Mouse (Mus musculus): ENCODE measurements at regions not wholly inside any gene's neighbourhood (a gene's known extent, or its start where the extent isn't known, plus 50 kb on each side); places are given as distances from the start of the nearest gene placed in this dataset.

DNA sequence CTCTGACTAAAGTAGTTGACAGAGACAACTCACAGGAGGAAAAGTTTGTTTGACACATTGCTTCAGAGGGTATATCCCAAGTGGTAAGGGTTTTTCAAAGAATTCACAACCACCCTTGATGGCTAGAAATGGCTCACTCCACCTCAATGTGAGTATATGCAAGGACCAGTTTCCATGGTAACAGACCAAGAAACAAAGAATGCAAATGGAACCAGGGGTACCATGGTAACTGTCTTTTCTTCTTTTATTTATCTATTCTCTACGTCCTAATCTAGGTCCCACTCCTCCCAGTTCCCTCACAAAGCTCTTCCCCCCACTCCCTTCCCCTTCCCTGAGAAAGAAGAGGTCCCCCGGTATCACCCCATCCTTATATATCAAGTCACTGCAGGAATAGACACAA is 57.5 kb downstream of the Ins1 start:
- in situ Hi-C loops (cut with MboI, MseI) = no loop called here

DNA sequence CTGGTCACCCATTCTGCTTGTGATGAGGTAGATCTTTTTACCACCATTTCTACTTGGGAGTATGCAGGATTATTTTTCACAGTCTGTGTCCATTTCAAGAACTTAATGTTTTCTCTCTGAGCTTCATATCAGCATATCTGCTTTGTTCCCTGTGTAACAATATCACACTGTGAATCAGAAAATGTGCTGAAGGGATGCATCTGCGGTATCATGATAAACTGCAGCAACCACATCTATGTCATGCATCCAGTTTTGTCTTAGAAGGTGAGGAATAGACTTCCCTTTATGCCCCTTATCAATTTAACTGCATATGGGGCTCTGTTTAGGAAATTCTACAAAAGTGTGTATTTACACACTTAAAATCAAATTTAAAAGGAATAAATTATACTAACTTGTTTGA is 67.3 kb downstream of the Ins1 start:
- in situ Hi-C loops (cut with MboI, MseI) = no loop called here

DNA sequence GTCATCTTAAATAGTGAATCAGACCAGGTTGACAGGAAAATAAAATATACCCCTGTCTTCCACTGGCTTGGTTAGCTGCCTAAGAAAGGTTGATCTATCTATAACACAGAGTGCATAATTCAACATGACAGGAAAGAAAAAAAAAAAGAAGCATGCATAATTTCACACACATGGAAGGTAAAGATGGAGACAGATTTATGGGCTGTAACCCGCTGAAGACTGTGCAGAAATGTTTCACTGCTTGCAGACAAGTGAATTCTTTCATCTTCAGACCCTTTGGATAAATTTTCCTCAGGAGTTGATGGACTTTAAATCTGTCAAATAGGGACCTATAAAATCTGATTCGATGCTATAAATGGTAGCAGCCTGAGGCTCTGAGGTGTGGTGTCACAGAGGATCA is 91.1 kb downstream of the Ins1 start:
- in situ Hi-C loops (cut with MboI, MseI) = loop anchor here in 1 of 2 experiments (10.0 kb wide), 1 partner anchor 1650 kb away; no protein-coding TSS in a partner anchor

DNA sequence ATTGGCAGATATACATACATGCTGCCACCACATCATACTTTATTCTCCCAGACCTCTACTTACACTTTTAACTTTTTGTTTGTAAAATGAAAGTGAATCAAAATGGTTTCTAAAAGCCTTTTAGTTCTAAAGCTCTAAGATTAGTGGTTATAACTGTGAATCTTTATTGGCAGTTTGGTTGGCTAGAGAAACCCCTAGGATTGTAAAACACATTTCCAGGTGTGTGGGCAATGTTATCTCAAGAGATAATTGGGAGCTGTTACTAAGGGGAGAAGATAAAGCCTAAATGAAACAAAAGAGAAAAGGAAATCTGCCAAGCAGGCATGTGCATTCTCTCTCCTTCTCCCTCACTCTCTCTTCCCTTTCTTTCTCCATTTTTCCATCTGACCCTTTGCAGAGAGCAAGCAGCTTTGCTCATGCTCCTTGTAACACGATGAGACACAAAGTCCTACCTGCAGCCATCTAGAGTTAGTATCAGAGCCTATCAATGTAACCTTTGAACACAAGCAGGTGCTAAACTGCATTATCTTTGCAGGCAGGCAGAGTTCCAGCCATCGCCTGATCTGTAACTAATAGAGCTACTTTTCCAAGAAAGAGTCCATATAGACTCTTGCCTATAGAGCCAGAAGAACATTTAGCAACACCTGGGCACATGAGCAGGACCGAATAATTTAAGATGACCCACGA is 110.9 kb downstream of the Ins1 start:
- in situ Hi-C loops (cut with MboI, MseI) = no loop called here

DNA sequence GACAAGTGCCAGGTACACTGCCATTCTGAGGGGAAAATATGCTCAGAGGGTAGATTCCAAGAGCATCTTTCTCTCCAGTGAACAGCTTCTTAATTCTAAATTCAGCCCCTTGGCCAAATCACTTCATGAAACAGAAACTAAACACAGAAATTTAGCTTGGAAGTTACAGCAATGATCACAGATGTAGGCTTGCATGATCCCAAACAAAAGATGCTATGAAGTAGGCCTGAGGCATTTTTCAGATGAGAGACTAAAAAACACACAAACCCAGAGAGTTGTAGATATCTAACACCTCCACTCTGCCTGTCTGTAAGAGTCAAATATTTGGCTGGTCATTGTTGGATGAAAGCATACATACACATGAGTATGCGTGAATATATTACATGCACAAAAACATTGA is 142.6 kb downstream of the Ins1 start:
- in situ Hi-C loops (cut with MboI, MseI) = no loop called here

DNA sequence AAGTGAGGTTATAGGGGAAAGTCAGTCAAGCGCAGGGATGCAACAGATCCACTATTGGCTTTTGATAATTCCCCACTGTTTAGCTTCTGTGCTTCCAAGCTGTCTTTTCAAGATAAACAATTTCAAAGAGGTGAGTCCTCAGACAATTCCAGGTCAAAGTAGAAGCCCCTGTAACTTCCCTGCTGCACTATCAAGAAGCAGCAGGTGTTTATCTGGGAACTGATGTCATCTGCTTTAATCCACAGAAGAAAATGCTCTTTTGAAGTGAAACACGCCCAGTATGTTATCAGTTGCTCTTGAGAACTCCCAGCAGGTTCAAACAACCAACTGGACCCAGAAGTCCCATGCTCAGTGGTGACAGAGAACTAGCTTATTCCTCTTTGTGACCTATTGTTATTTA is 164.7 kb downstream of the Ins1 start:
- in situ Hi-C loops (cut with MboI, MseI) = no loop called here

DNA sequence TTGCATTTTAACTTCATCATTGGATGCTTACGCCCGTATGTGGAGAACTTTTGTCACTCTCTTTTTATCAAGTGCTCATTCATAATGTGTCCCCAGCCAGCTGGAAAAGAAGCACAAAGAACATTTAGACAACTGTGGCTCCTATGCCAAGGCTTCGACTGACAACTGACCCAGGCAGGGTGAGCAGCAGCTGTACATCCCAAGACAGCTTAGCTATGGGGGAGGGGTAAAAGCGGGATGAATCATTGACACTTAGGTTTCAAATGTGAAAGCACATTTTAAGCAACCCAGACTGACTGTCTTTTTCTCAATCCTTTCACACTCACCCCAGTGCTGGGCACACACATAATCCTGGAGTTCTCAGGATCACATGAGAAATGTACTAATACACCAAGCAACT is 178.4 kb downstream of the Ins1 start:
- in situ Hi-C loops (cut with MboI, MseI) = loop anchor here in 1 of 2 experiments (5.0 kb wide), 1 partner anchor 400 kb away; no protein-coding TSS in a partner anchor

DNA sequence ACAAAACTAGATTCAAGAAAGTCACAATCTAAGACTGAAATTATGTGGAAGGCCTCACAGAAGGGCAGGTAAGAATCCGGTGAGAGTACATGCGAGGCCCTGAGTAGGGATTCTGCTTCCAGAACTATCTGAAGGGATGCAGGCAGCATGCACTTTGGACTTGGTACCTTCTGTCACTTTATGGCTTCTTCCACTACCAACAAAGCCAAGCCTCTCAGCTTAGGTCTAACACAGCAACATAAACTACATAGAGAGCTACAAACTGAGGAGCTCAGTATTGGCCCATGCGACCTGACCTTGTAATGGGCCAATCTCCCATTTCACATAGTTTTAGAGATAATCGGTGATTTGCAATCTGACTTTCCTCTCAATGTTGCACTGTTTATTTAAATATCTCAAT is 184.8 kb downstream of the Ins1 start:
- in situ Hi-C loops (cut with MboI, MseI) = no loop called here

DNA sequence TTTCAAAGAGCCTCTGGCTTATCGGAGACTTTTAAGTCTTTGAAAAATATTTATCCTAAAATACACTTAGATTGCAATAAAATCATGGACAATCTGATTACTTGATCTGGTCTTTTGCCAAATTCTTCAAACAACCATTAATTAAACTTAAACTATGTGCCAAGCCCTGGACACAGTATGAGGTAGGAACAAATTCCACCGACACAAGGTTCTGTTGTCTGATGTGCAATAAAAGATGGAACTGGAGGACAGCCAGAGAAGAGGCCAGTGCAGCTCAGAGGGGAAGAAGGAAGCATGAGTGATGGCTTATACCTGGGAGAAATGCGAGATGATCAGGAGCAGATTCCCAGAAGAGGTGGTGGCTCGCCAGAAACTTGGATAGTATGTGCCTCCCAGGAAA is 185.3 kb downstream of the Ins1 start:
- in situ Hi-C loops (cut with MboI, MseI) = no loop called here
